Mouse (Mus musculus): ENCODE data around the gene Klhl30.

DNA sequence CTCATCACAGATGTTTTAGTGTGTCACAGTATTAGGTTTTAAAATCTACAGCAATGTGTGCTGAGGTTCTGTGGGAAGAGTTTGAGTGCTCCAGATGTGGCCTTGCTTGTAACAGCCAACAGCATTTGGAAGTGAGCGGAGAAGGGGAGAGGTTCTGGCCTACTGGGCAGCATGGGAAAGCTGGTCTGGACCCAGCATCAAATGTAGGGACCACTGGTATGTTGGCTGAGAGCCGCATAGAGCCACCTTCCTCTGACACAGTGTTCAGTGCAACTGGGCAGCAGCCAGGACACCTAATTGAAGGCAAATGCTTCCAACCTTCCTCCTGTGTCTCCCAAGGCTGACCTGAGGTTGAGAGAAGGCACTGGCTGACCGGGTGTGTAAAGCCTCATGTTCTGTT lies 48.8 kb upstream of the Klhl30 start:
- TF ChIP-seq CTCF (IDR thresholded peaks at IDR 0.05; ENCODE audit: low read depth) = no peak
- TF ChIP-seq EP300 (IDR thresholded peaks at IDR 0.05; ENCODE audit: low read depth) = no peak

Data from liver, postnatal 0 days (tissue).